Mouse (Mus musculus) liver, embryonic 14.5 days (tissue): Measurements from ENCODE around the gene Ntn5. TPM values are rescaled to one million over a fixed set of nuclear protein-coding genes. Genes with fewer than 3 reads are reported as not detected.

Source experiments
- ATAC-seq: fragments of 200-750 bp; cut with Nextera tagmentation; 2 replicates; pipeline ENCODE4 v1.8.0; 2017; ENCODE audit warnings: moderate number of reproducible peaks, mild to moderate bottlenecking, moderate library complexity; ENCODE audit not compliant: insufficient read depth
- DNase-seq, 3 experiments: peaks; one replicate each; pipeline ENCODE4 v3.0.0-alpha.2; 2012 to 2013; ENCODE audit warnings: low read depth in 3 of 3, low spot score in 3 of 3
- H3K27ac ChIP-seq: fragments of 300-500 bp; sonication (generic); 2 replicates; pipeline ENCODE4 v1.5.1; 2014; ENCODE audit warnings: moderate library complexity, mild to moderate bottlenecking, control low read depth, inconsistent platforms
- H3K27me3 ChIP-seq: fragments of 300-500 bp; sonication (generic); 2 replicates; pipeline ENCODE4 v1.6.1; 2014; ENCODE audit warnings: mild to moderate bottlenecking, low read length, moderate library complexity; ENCODE audit not compliant: control insufficient read depth, insufficient read depth
- H3K36me3 ChIP-seq: fragments of 300-500 bp; sonication (generic); replicated peaks from 2 replicates; pipeline ENCODE4 v1.6.1; 2014; ENCODE audit warnings: low read depth; ENCODE audit not compliant: control insufficient read depth, insufficient read depth
- H3K4me1 ChIP-seq, 2 experiments: fragments of 200-500 bp in 1 of 2; fragments of 300-500 bp in 1 of 2; sonication (generic) in 1 of 2; replicated peaks; 2 replicates each; pipeline ENCODE4 v1.6.1; 2012 to 2014; ENCODE audit warnings: antibody characterized with exemption in 1 of 2, inconsistent platforms in 1 of 2, low read length in 1 of 2; ENCODE audit not compliant: control insufficient read depth in 2 of 2, insufficient read depth in 2 of 2
- H3K4me2 ChIP-seq: fragments of 300-500 bp; sonication (generic); 2 replicates; pipeline ENCODE4 v1.6.1; 2014; ENCODE audit warnings: low read depth, mild to moderate bottlenecking, control low read depth, moderate library complexity
- H3K4me3 ChIP-seq, 2 experiments: fragments of 200-500 bp in 1 of 2; fragments of 300-500 bp in 1 of 2; sonication (generic) in 1 of 2; 2 replicates each; pipeline ENCODE4 v1.5.1; 2012 to 2014; ENCODE audit warnings: low read depth in 2 of 2, low read length in 2 of 2, mild to moderate bottlenecking in 2 of 2, control low read depth in 1 of 2, inconsistent platforms in 1 of 2, moderate library complexity in 1 of 2; ENCODE audit not compliant: insufficient read depth in 1 of 2
- H3K9ac ChIP-seq: fragments of 300-500 bp; sonication (generic); replicated peaks from 2 replicates; pipeline ENCODE4 v1.6.1; 2014; ENCODE audit warnings: mild to moderate bottlenecking, control low read depth, moderate library complexity
- H3K9me3 ChIP-seq: fragments of 300-500 bp; sonication (generic); 2 replicates; pipeline ENCODE4 v1.6.1; 2016; ENCODE audit warnings: low read length, mixed read lengths; ENCODE audit not compliant: control insufficient read depth
- CTCF ChIP-seq: IDR thresholded peaks from 2 replicates; pipeline ENCODE4 v1.5.1; 2016; ENCODE audit warnings: antibody characterized with exemption, low read depth, control low read depth
- EP300 ChIP-seq: IDR thresholded peaks from 2 replicates; pipeline ENCODE4 v1.6.1; 2016; ENCODE audit warnings: antibody characterized with exemption, low read depth
- WGBS: fragments of 180-500 bp; shearing (Covaris S2); extraction: QIAGEN DNeasy Blood & Tissue Kit; methylation state at CpG from one replicate; pipeline ENCODE4 v1.1.7; 2014; ENCODE audit not compliant: insufficient replicate concordance; 5-methylcytosine and 5-hydroxymethylcytosine counted together
- polyA plus RNA-seq, 2 experiments: library from polyadenylated mRNA; depleted of rRNA in 1 of 2; stranded (reverse) in 1 of 2; unstranded in 1 of 2; fragments of >200 nt; fragmentation: Nextera tagmentation in 1 of 2; extraction: Ambion mirVana in 1 of 2; gene quantifications; 2 replicates each; pipeline versions ENCODE4 v1.2.1 to v1.2.3; 2012 to 2014

The Ntn5 gene
- polyA plus RNA-seq (2012; rRNA removed) (0.04 TPM in 1 of 2 replicates, not detected in the other), polyA plus RNA-seq (2014; fragmentation: Nextera tagmentation; extraction: Ambion mirVana) (not detected in 2 replicates)

DNA sequence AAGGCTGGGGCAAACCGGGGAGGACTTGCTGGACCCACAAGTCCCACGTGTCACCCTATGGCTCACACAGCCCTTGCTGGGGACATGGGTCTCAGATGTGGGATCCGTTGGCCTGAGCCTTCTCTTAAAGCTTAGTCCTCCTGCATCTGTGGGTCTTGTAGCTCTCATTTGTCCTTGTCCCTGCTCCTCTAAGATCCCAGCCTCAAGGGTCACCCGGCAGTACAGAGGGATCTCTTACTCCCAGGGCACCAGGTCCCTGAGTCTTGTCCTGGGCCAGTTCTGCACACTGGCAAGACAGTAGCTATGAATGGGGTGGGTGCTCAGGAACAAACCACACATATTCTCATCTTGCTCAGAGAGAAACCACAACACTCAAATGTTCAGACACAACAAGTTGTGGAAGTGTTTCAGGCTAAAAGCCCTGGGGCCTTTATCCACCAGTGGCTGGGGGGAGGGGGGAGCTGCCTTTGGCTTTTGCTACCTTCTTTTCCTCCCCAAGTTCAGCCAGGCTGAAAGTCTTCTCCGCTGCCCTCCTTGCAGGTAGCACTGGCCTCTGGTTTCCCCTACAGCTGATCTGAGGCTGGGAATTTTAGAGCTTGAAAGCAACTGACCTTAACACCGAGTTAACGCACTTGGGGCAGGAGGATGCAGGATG lies at the start of gene Ntn5:
TSS of gene Ntn5 (plus strand) at position 627 of the 655 bp plus-strand sequence.
- H3K9me3 ChIP-seq: no peaks in the 10 kb centered on the region
- H3K27ac ChIP-seq: no peak within 1 kb of the TSS
- 66% methylated on average over 7 of the region's 7 CpGs for WGBS
- no peaks in the 10 kb centered on the region for H3K27me3 ChIP-seq
- H3K9ac ChIP-seq: no peak within 1 kb of the TSS
- TF ChIP-seq EP300 (no peak), CTCF (no peak)
- H3K4me2 ChIP-seq: no peak within 1 kb of the TSS
- H3K36me3 ChIP-seq: no peaks in the 10 kb centered on the region
- peaks cover 3 to 10% of the 10 kb centered on the region in 2 experiments; a peak in 2 of 4 replicates for H3K4me1 ChIP-seq
- no peak for DNase-seq
- no peak within 1 kb of the TSS for H3K4me3 ChIP-seq
- no peak for ATAC-seq

DNA sequence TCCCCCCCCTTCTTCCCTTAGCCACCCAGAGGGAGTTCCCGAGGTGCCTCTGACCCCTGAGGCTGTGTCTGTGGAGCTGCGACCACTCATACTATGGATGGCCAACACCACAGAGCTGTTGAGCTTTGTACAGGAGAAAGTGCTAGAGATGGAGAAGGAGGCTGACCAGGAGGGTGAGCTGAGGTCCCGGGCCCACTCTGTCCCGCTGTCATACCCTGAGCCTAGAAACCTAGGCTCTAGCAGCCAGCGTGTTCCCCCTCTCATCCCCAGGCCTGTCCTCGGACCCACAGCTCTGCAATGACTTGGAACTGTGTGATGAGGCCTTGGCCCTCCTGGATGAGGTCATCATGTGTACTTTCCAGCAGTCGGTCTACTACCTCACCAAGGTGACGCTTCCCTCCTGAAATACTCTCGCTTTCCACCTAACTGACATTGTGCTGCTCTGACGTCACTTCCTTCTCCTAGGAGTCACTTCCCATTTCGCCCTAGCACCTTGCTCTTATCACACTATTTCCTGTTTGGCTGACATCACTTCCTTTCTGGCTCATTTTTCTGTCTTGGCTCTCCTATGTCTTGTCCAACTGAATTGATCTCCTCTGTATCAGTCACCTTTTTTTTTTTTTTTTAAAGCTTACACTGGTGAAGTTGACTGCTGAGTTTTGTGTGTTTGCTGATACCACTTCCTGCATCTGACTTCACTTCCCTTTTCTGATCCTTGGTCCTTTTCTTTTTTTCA lies 48.7 kb upstream of the Ntn5 start:
- Histone ChIP-seq H3K27ac (no peak overlapping the region), H3K9me3 (no peaks in the 10 kb centered on the region), H3K9ac (no peak overlapping the region), H3K27me3 (no peaks in the 10 kb centered on the region; the same call in 1 of the 2 replicates), H3K4me3 (no peak overlapping the region), H3K4me2 (no peak overlapping the region), H3K4me1 (no peaks in the 10 kb centered on the region; a peak in 2 of 4 replicates), H3K36me3 (no peaks in the 10 kb centered on the region)
- no peak for TF ChIP-seq EP300
- TF ChIP-seq CTCF: no peak
- DNase-seq (peak in 1 of 3 experiments; percentile 14), ATAC-seq (peak; percentile 27; the same call in 1 of the 2 replicates)
- 47% methylated on average over 11 of the region's 11 CpGs for WGBS

DNA sequence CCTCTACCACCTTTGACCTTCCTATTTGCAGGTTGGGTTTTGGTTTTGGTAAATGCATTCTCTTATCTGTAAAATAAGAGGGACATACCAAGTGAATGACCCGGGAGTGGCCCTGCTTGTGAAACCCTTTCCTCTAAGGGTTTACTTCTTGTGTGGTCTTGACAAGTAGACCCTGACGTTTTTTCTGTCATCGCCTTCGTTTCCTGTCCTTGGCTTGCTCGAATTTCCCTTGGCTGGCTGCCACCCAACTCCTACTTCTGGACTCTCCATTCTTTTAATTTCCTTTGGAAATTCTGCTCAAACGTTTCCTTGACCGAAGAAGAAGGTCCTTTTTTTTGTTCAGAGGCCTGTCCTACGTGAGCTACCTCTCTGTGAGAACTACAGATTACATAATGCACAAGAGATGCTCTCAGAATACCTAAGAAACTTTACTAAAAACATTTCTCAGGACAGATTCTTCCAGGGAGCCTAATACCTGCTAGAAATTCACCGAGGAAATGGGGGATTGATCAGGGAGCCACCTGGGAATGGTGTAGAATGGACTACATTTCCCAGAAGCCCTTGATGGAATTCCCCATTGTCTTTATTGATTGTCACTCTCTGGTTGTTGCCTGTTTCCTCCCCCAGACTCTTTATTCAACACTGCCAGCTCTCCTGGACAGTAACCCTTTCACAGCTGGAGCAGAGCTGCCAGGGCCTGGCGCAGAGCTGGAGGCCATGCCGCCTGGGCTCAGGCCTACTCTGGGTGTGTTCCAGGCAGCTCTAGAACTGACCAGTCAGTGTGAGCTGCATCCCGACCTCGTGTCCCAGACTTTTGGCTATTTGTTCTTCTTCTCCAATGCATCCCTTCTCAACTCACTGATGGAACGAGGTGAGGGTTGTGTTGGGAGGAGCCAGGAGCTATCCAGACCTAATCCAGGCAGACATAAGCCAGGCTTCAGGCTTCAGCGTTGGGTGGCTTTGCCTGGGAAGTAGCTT lies 47.8 kb upstream of the Ntn5 start:
- no peaks in the 10 kb centered on the region; the same call in 1 of the 2 replicates for H3K27me3 ChIP-seq
- no peak overlapping the region for H3K27ac ChIP-seq
- no peaks in the 10 kb centered on the region for H3K9me3 ChIP-seq
- TF ChIP-seq EP300: no peak
- TF ChIP-seq CTCF: no peak
- WGBS: 47% methylated on average over 15 of the region's 15 CpGs
- H3K4me3 ChIP-seq: no peak overlapping the region
- H3K4me1 ChIP-seq: no peaks in the 10 kb centered on the region; a peak in 2 of 4 replicates
- no peak overlapping the region for H3K9ac ChIP-seq
- no peak overlapping the region for H3K4me2 ChIP-seq
- no peak for ATAC-seq
- no peak for DNase-seq
- H3K36me3 ChIP-seq: no peaks in the 10 kb centered on the region

DNA sequence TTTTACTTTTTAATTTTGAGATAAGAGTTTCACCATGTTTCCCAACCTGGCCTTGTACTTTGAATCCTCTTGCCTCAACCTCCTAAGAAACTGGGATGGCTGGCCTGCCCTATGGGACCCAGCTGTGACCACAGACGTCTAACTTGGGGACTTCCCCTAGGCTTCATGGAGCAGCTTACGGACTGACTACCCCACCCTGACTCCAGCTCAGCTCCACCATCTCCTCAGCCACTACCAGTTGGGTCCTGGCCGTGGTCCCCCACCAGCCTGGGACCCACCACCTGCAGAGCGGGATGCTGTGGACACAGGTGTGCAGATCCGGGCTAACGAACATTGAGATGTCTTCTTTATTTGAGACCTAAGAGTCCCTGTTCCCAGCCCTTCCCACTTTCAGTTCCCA lies 46.1 kb upstream of the Ntn5 start:
- no peaks in the 10 kb centered on the region for H3K27me3 ChIP-seq
- H3K9ac ChIP-seq: no peak overlapping the region
- DNase-seq (no peak), ATAC-seq (no peak)
- no peaks in the 10 kb centered on the region; a peak in 2 of 4 replicates for H3K4me1 ChIP-seq
- no peaks in the 10 kb centered on the region for H3K36me3 ChIP-seq
- H3K4me3 ChIP-seq: no peak overlapping the region
- 70% methylated on average over 6 of the region's 6 CpGs for WGBS
- H3K9me3 ChIP-seq: no peaks in the 10 kb centered on the region
- H3K27ac ChIP-seq: no peak overlapping the region
- no peak for TF ChIP-seq CTCF
- no peak for TF ChIP-seq EP300
- no peak overlapping the region for H3K4me2 ChIP-seq
